Mouse (Mus musculus) olfactory bulb, adult 2 months (tissue): ENCODE data around the gene Ak1.

ENCODE experiments used
- CTCF ChIP-seq: fragments of 200-500 bp; IDR thresholded peaks from 2 replicates; pipeline ENCODE4 v1.5.1; 2012; ENCODE audit warnings: low read depth, mild to moderate bottlenecking, low read length, moderate library complexity; ENCODE audit not compliant: insufficient read depth
- POLR2A ChIP-seq: fragments of 200-500 bp; IDR thresholded peaks from 2 replicates; pipeline ENCODE4 v1.6.1; 2012; ENCODE audit warnings: mild to moderate bottlenecking, low read depth, low read length, moderate library complexity; ENCODE audit not compliant: insufficient read depth

- TF ChIP-seq POLR2A (no peak), CTCF (no peak)
Measured at GRCm38 (mm10) chr2:32671147-32671546, 49.6 kb downstream of the Ak1 start.
